Mouse (Mus musculus) G1E-ER4 (cell line): Measurements from ENCODE around the gene Ehbp1l1. TPM values are rescaled to one million over a fixed set of nuclear protein-coding genes. Genes with fewer than 3 reads are reported as not detected.

Experiments used
- GATA1 ChIP-seq: IDR thresholded peaks from one replicate; pipeline ENCODE4 v1.8.0; 2012; ENCODE audit warnings: low read length, inconsistent platforms
- polyA plus RNA-seq: library from polyadenylated mRNA; stranded (reverse); fragments of >175 nt; gene quantifications from 2 replicates; pipeline ENCODE4 v1.2.3, GENCODE M21; 2012

Gene Ehbp1l1
- 91.2 and 97.8 TPM in 2 replicates for polyA plus RNA-seq

- TF ChIP-seq GATA1, result no peak
Measured at GRCm38 (mm10) chr19:5725767-5726515, at the start of gene Ehbp1l1. Gene Ehbp1l1, minus strand, starts transcription at chr19:5726317.

GRCm38 (mm10) chr19:5770925-5771860 lies 45.1 kb upstream of the Ehbp1l1 start, which contains the start of gene Scyl1:
Gene Scyl1, minus strand, starts transcription at chr19:5771419.
- TF ChIP-seq GATA1, result no peak

GRCm38 (mm10) chr19:5770311-5770710 lies 44.2 kb upstream of the Ehbp1l1 start:
- no peak for TF ChIP-seq GATA1

GRCm38 (mm10) chr19:5767271-5767670 lies 41.2 kb upstream of the Ehbp1l1 start:
- no peak for TF ChIP-seq GATA1

- no peak for TF ChIP-seq GATA1
Measured at GRCm38 (mm10) chr19:5763163-5763562, 37.0 kb upstream of the Ehbp1l1 start.

- TF ChIP-seq GATA1, result no peak
Measured at GRCm38 (mm10) chr19:5758878-5759403, 32.8 kb upstream of the Ehbp1l1 start.

GRCm38 (mm10) chr19:5756991-5757636 lies 31.0 kb upstream of the Ehbp1l1 start:
- TF ChIP-seq GATA1, result no peak

- TF ChIP-seq GATA1, result no peak
Measured at GRCm38 (mm10) chr19:5756321-5756985, 30.3 kb upstream of the Ehbp1l1 start.

- no peak for TF ChIP-seq GATA1
Measured at GRCm38 (mm10) chr19:5751742-5752141, 25.6 kb upstream of the Ehbp1l1 start.

GRCm38 (mm10) chr19:5750951-5751350 lies 24.8 kb upstream of the Ehbp1l1 start:
- TF ChIP-seq GATA1, result no peak

GRCm38 (mm10) chr19:5749476-5749875 lies 23.4 kb upstream of the Ehbp1l1 start:
- no peak for TF ChIP-seq GATA1

GRCm38 (mm10) chr19:5746907-5747363 lies 20.8 kb upstream of the Ehbp1l1 start:
- no peak for TF ChIP-seq GATA1

- TF ChIP-seq GATA1, result no peak
Measured at GRCm38 (mm10) chr19:5745756-5746710, 19.9 kb upstream of the Ehbp1l1 start.

GRCm38 (mm10) chr19:5743576-5743975 lies 17.5 kb upstream of the Ehbp1l1 start:
- TF ChIP-seq GATA1, result no peak
